ENCODE assay signal across 11 mouse cellular contexts in genomic region chr15:80078058-80078814, GRCm38 (mm10). TPM values are rescaled to one million over a fixed set of nuclear protein-coding genes. Genes with fewer than 3 reads are reported as not detected.
DNase-seq lines count a peak whose midpoint lies in the region; ATAC-seq lines count a peak whose summit lies in the region.
"Had no signal": no experiment of that assay in that cellular context is flagged by ENCODE, and none has a peak within 500 bp of the region (broad histone marks: within the 10 kb centered on the region; RNA-seq: fewer than 3 reads in every experiment).

No protein-coding gene starts in this region.

- peak; percentile 40 for DNase-seq in adrenal gland, postnatal 14 days
- DNase-seq in adrenal gland, postnatal 36 days: no peak
- peak; percentile 77 for DNase-seq in 3T3-L1 (ENCODE audit: low read depth, low spot score)
- DNase-seq in embryonic facial prominence, embryonic 10.5 days (ENCODE audit: low spot score): no peak
- DNase-seq in right cerebral cortex, adult 18-20 months: no peak
- DNase-seq: spleen, adult 18-20 months had no signal

- no peak overlapping the region for H3K4me3 ChIP-seq in intestine, embryonic 16.5 days (ENCODE audit: low read length)
- H3K4me3 ChIP-seq in intestine, embryonic 15.5 days (replicated peaks): no peak overlapping the region
- H3K4me3 ChIP-seq in embryonic facial prominence, embryonic 10.5 days: peak overlapping the region; percentile 29
- H3K4me3 ChIP-seq: limb, embryonic 15.5 days had no signal

- peaks cover 18% of the 10 kb centered on the region for H3K36me3 ChIP-seq in intestine, embryonic 16.5 days (ENCODE audit: control insufficient read depth, insufficient read depth, low read length)
- H3K36me3 ChIP-seq in intestine, embryonic 15.5 days: peaks cover 42% of the 10 kb centered on the region
- H3K36me3 ChIP-seq in embryonic facial prominence, embryonic 10.5 days (replicated peaks): peaks cover 64% of the 10 kb centered on the region

- WGBS in intestine, embryonic 16.5 days: 66% methylated on average over 11 of the region's 11 CpGs
- WGBS in intestine, embryonic 15.5 days: 66% methylated on average over 11 of the region's 11 CpGs
- 76% methylated on average over 11 of the region's 11 CpGs for WGBS in embryonic facial prominence, embryonic 10.5 days

- no peak overlapping the region for H3K9ac ChIP-seq in intestine, embryonic 16.5 days (ENCODE audit: low read depth, low read length)
- H3K9ac ChIP-seq in intestine, embryonic 15.5 days: no peak overlapping the region
- H3K9ac ChIP-seq: limb, embryonic 15.5 days had no signal

- no peaks in the 10 kb centered on the region for H3K9me3 ChIP-seq in intestine, embryonic 16.5 days (ENCODE audit: control insufficient read depth, low read length)
- H3K9me3 ChIP-seq in intestine, embryonic 15.5 days: no peaks in the 10 kb centered on the region
- H3K9me3 ChIP-seq in embryonic facial prominence, embryonic 10.5 days: no peaks in the 10 kb centered on the region
- H3K9me3 ChIP-seq: limb, embryonic 15.5 days had no signal

- H3K27me3 ChIP-seq in intestine, embryonic 16.5 days (replicated peaks; ENCODE audit: control insufficient read depth, insufficient read depth, low read length): no peaks in the 10 kb centered on the region
- no peaks in the 10 kb centered on the region for H3K27me3 ChIP-seq in intestine, embryonic 15.5 days (replicated peaks)
- H3K27me3 ChIP-seq in embryonic facial prominence, embryonic 10.5 days (replicated peaks; ENCODE audit: low read depth, poor library complexity, severe bottlenecking): no peaks in the 10 kb centered on the region
- H3K27me3 ChIP-seq: limb, embryonic 15.5 days had no signal

- no peak overlapping the region for H3K4me2 ChIP-seq in intestine, embryonic 16.5 days (ENCODE audit: low read depth, low read length)
- H3K4me2 ChIP-seq in intestine, embryonic 15.5 days (replicated peaks): no peak overlapping the region
- H3K4me2 ChIP-seq: limb, embryonic 15.5 days; midbrain, embryonic 11.5 days had no signal

- H3K27ac ChIP-seq in intestine, embryonic 16.5 days (ENCODE audit: low read length): peak overlapping the region; percentile 19
- no peak overlapping the region for H3K27ac ChIP-seq in intestine, embryonic 15.5 days
- no peak overlapping the region for H3K27ac ChIP-seq in embryonic facial prominence, embryonic 10.5 days (replicated peaks)
- H3K27ac ChIP-seq: limb, embryonic 15.5 days had no signal

- H3K4me1 ChIP-seq in intestine, embryonic 16.5 days (ENCODE audit: control insufficient read depth, insufficient read depth, low read length): peaks cover 29% of the 10 kb centered on the region
- H3K4me1 ChIP-seq in intestine, embryonic 15.5 days (replicated peaks): peaks cover 20% of the 10 kb centered on the region
- H3K4me1 ChIP-seq in embryonic facial prominence, embryonic 10.5 days: peaks cover 27% of the 10 kb centered on the region

- ATAC-seq in intestine, embryonic 16.5 days: no peak
- no peak for ATAC-seq in intestine, embryonic 15.5 days
- ATAC-seq in granulocyte monocyte progenitor cell, adult 5-6 weeks (replicated peaks; ENCODE audit: poor library complexity, severe bottlenecking): no peak

RNA-seq across cellular contexts. Expression of gene Syngr1, which starts 12.9 kb away (rescaled TPM):
- 28.5 and 29.8 TPM in 2 replicates for total RNA-seq in adrenal gland, postnatal 14 days (2021)
- total RNA-seq in adrenal gland, postnatal 36 days (2021): 10 to 100 TPM; 28.0 to 31.5 TPM
- polyA plus RNA-seq in intestine, embryonic 16.5 days (2015; fragmentation: Nextera tagmentation; extraction: Ambion mirVana): 15.2 and 16.0 TPM in 2 replicates
- polyA plus RNA-seq in intestine, embryonic 15.5 days (2015; fragmentation: Nextera tagmentation; extraction: Ambion mirVana): 18.2 and 18.7 TPM in 2 replicates
- polyA plus RNA-seq in embryonic facial prominence, embryonic 10.5 days (2016; fragmentation: Nextera tagmentation; extraction: Ambion mirVana): 5.9 and 7.0 TPM in 2 replicates
- total RNA-seq in granulocyte monocyte progenitor cell, adult 5-6 weeks (2014; fragmentation: Nextera tagmentation): 1.5 and 1.6 TPM in 2 replicates
- total RNA-seq in granulocyte monocyte progenitor cell, adult 5-6 weeks (2017): 1.6 and 4.0 TPM in 2 replicates

RNA-seq across cellular contexts. Expression of gene Rpl3, which starts 13.4 kb away (rescaled TPM):
- total RNA-seq in adrenal gland, postnatal 14 days (2021): 594 and 691 TPM in 2 replicates
- 100 to 1,000 TPM; 602 to 611 TPM for total RNA-seq in adrenal gland, postnatal 36 days (2021)
- polyA plus RNA-seq in intestine, embryonic 16.5 days (2015; fragmentation: Nextera tagmentation; extraction: Ambion mirVana): 1,018 and 1,133 TPM in 2 replicates
- polyA plus RNA-seq in intestine, embryonic 15.5 days (2015; fragmentation: Nextera tagmentation; extraction: Ambion mirVana): 1,109 and 1,134 TPM in 2 replicates
- polyA plus RNA-seq in embryonic facial prominence, embryonic 10.5 days (2016; fragmentation: Nextera tagmentation; extraction: Ambion mirVana): 1,034 and 1,049 TPM in 2 replicates
- total RNA-seq in granulocyte monocyte progenitor cell, adult 5-6 weeks (2014; fragmentation: Nextera tagmentation): 2,307 and 2,508 TPM in 2 replicates
- 3,100 and 3,113 TPM in 2 replicates for total RNA-seq in granulocyte monocyte progenitor cell, adult 5-6 weeks (2017)

RNA-seq across cellular contexts. Expression of gene Tab1, which starts 54.7 kb away (rescaled TPM):
- total RNA-seq in adrenal gland, postnatal 14 days (2021): 14.6 and 23.0 TPM in 2 replicates
- 10 to 100 TPM; 11.9 to 18.3 TPM for total RNA-seq in adrenal gland, postnatal 36 days (2021)
- 28.2 and 29.6 TPM in 2 replicates for polyA plus RNA-seq in intestine, embryonic 16.5 days (2015; fragmentation: Nextera tagmentation; extraction: Ambion mirVana)
- polyA plus RNA-seq in intestine, embryonic 15.5 days (2015; fragmentation: Nextera tagmentation; extraction: Ambion mirVana): 28.5 and 29.0 TPM in 2 replicates
- polyA plus RNA-seq in embryonic facial prominence, embryonic 10.5 days (2016; fragmentation: Nextera tagmentation; extraction: Ambion mirVana): 43.3 and 45.3 TPM in 2 replicates
- total RNA-seq in granulocyte monocyte progenitor cell, adult 5-6 weeks (2014; fragmentation: Nextera tagmentation): 15.0 and 22.3 TPM in 2 replicates
- total RNA-seq in granulocyte monocyte progenitor cell, adult 5-6 weeks (2017): 13.0 and 21.3 TPM in 2 replicates

Comparison
In these comparisons a context has a peak if more than half of its experiments do, and no peak if none do; other contexts are left out.
1. DNase-seq: peak in adrenal gland, postnatal 14 days (single experiment) and 3T3-L1 (single experiment); none in adrenal gland, postnatal 36 days (0 of 2), embryonic facial prominence, embryonic 10.5 days (single experiment) and right cerebral cortex, adult 18-20 months (single experiment).